In genomic region chr5:111893905-111894311, GRCm38 (mm10) we compare ENCODE assay signal across 9 mouse cellular contexts.
DNase-seq lines count a peak whose midpoint lies in the region; ATAC-seq and TF ChIP-seq lines count a peak whose summit lies in the region.
"Had no signal": no experiment of that assay in that cellular context is flagged by ENCODE, and none has a peak within 500 bp of the region (broad histone marks: within the 10 kb centered on the region; RNA-seq: fewer than 3 reads in every experiment).

No protein-coding gene starts in this region.

- H3K27ac ChIP-seq in forebrain, embryonic 11.5 days (ENCODE audit: low read depth, low read length) = peak overlapping the region; percentile 73
- no peak overlapping the region for H3K27ac ChIP-seq in heart, embryonic 14.5 days (replicated peaks in 1 of 2; ENCODE audit: control insufficient read depth in 1 of 2, insufficient read depth in 1 of 2, low read depth in 2 of 2, low read length in 2 of 2)
- peak overlapping the region; percentile 46 for H3K27ac ChIP-seq in kidney, embryonic 15.5 days
- peak overlapping the region; percentile 1 for H3K27ac ChIP-seq in limb, embryonic 14.5 days (replicated peaks; ENCODE audit: low read depth, low read length)
- H3K27ac ChIP-seq in neural tube, embryonic 15.5 days (replicated peaks) = peak overlapping the region; percentile 52
- H3K27ac ChIP-seq: liver, embryonic 13.5 days had no signal

- peak; percentile 92 for ATAC-seq in forebrain, embryonic 11.5 days (replicated peaks; ENCODE audit: low FRiP score)
- peak; percentile 51 for ATAC-seq in heart, embryonic 14.5 days (ENCODE audit: insufficient number of reproducible peaks, insufficient read depth, low FRiP score, low read depth)
- peak; percentile 89 for ATAC-seq in kidney, embryonic 15.5 days (replicated peaks; ENCODE audit: low FRiP score)
- peak; percentile 82 for ATAC-seq in limb, embryonic 14.5 days (ENCODE audit: low FRiP score, low read depth)
- ATAC-seq in neural tube, embryonic 15.5 days (ENCODE audit: low FRiP score) = peak; percentile 86

- H3K4me1 ChIP-seq in forebrain, embryonic 11.5 days (replicated peaks; ENCODE audit: control insufficient read depth, insufficient read depth, low read length) = peaks cover 23% of the 10 kb centered on the region
- H3K4me1 ChIP-seq in heart, embryonic 14.5 days (ENCODE audit: control insufficient read depth in 2 of 2, insufficient read depth in 2 of 2, low read length in 2 of 2) = peaks cover 11 to 12% of the 10 kb centered on the region in 2 experiments; a peak in 3 of 4 replicates
- H3K4me1 ChIP-seq in kidney, embryonic 15.5 days = peaks cover 34% of the 10 kb centered on the region
- peaks cover 53% of the 10 kb centered on the region for H3K4me1 ChIP-seq in limb, embryonic 14.5 days (ENCODE audit: control insufficient read depth, insufficient read depth, low read length)
- peaks cover 46% of the 10 kb centered on the region for H3K4me1 ChIP-seq in neural tube, embryonic 15.5 days

- H3K36me3 ChIP-seq in forebrain, embryonic 11.5 days (ENCODE audit: control insufficient read depth, insufficient read depth, low read length) = no peaks in the 10 kb centered on the region
- no peaks in the 10 kb centered on the region for H3K36me3 ChIP-seq in heart, embryonic 14.5 days (ENCODE audit: control insufficient read depth, insufficient read depth, low read length)
- H3K36me3 ChIP-seq in kidney, embryonic 15.5 days = no peaks in the 10 kb centered on the region
- no peaks in the 10 kb centered on the region for H3K36me3 ChIP-seq in limb, embryonic 14.5 days (ENCODE audit: control insufficient read depth, insufficient read depth, low read length)
- H3K36me3 ChIP-seq in neural tube, embryonic 15.5 days = no peaks in the 10 kb centered on the region
- H3K36me3 ChIP-seq: liver, embryonic 13.5 days had no signal

- no peaks in the 10 kb centered on the region for H3K9me3 ChIP-seq in forebrain, embryonic 11.5 days (ENCODE audit: control insufficient read depth, low read length)
- no peaks in the 10 kb centered on the region for H3K9me3 ChIP-seq in heart, embryonic 14.5 days (ENCODE audit: control insufficient read depth, low read length)
- H3K9me3 ChIP-seq in kidney, embryonic 15.5 days (replicated peaks) = no peaks in the 10 kb centered on the region
- H3K9me3 ChIP-seq in limb, embryonic 14.5 days (ENCODE audit: control insufficient read depth, low read length) = no peaks in the 10 kb centered on the region
- no peaks in the 10 kb centered on the region for H3K9me3 ChIP-seq in neural tube, embryonic 15.5 days (replicated peaks)
- H3K9me3 ChIP-seq: liver, embryonic 13.5 days had no signal

- TF ChIP-seq POLR2A in limb, embryonic 14.5 days (IDR thresholded peaks at IDR 0.05; ENCODE audit: borderline replicate concordance, extremely low read depth, insufficient read depth, insufficient read length) = no peak

- DNase-seq in urinary bladder, postnatal 14 days (ENCODE audit: low spot score) = peak; percentile 76
- DNase-seq in urinary bladder, postnatal 10 days (ENCODE audit: low spot score) = no peak
- peak; percentile 85 for DNase-seq in forebrain, embryonic 11.5 days (ENCODE audit: low spot score)
- peak; percentile 95 for DNase-seq in limb, embryonic 14.5 days (ENCODE audit: low spot score)
- peak; percentile 80 for DNase-seq in thymus, postnatal 4 days
- DNase-seq: liver, embryonic 13.5 days had no signal

- peak overlapping the region; percentile 45 for H3K4me2 ChIP-seq in forebrain, embryonic 11.5 days (ENCODE audit: low read depth, low read length, severe bottlenecking)
- H3K4me2 ChIP-seq in heart, embryonic 14.5 days (ENCODE audit: low read length) = peak overlapping the region; percentile 55
- peak overlapping the region; percentile 51 for H3K4me2 ChIP-seq in kidney, embryonic 15.5 days
- H3K4me2 ChIP-seq in limb, embryonic 14.5 days (replicated peaks; ENCODE audit: low read depth, low read length, severe bottlenecking) = peak overlapping the region; percentile 42
- H3K4me2 ChIP-seq in neural tube, embryonic 15.5 days = peak overlapping the region; percentile 50
- H3K4me2 ChIP-seq: liver, embryonic 13.5 days had no signal

- WGBS in forebrain, embryonic 11.5 days = under 1% methylated on average over 11 of the region's 11 CpGs
- 1% methylated on average over 11 of the region's 11 CpGs for WGBS in heart, embryonic 14.5 days
- WGBS in kidney, embryonic 15.5 days = 1% methylated on average over 11 of the region's 11 CpGs
- under 1% methylated on average over 11 of the region's 11 CpGs for WGBS in limb, embryonic 14.5 days
- WGBS in neural tube, embryonic 15.5 days = 3% methylated on average over 11 of the region's 11 CpGs

- peak overlapping the region; percentile 37 for H3K9ac ChIP-seq in forebrain, embryonic 11.5 days (ENCODE audit: low read length)
- no peak overlapping the region for H3K9ac ChIP-seq in heart, embryonic 14.5 days (ENCODE audit: low read length)
- H3K9ac ChIP-seq in kidney, embryonic 15.5 days = no peak overlapping the region
- H3K9ac ChIP-seq in limb, embryonic 14.5 days (ENCODE audit: low read depth, low read length, severe bottlenecking) = no peak overlapping the region
- no peak overlapping the region for H3K9ac ChIP-seq in neural tube, embryonic 15.5 days (replicated peaks)
- H3K9ac ChIP-seq: liver, embryonic 13.5 days had no signal

- H3K4me3 ChIP-seq in forebrain, embryonic 11.5 days (ENCODE audit: low read depth, low read length) = peak overlapping the region; percentile 7; the same call in 1 of the 2 replicates
- H3K4me3 ChIP-seq in heart, embryonic 14.5 days (ENCODE audit: control insufficient read depth in 1 of 2, insufficient read depth in 1 of 2, low read depth in 1 of 2, low read length in 2 of 2) = peak overlapping the region; percentile 7 to 21; a peak in 2 of 4 replicates
- peak overlapping the region; percentile 26 for H3K4me3 ChIP-seq in kidney, embryonic 15.5 days (replicated peaks)
- H3K4me3 ChIP-seq in limb, embryonic 14.5 days (replicated peaks; ENCODE audit: low read length) = peak overlapping the region; percentile 15; the same call in 1 of the 2 replicates
- no peak overlapping the region; the same call in 1 of the 2 replicates for H3K4me3 ChIP-seq in neural tube, embryonic 15.5 days (replicated peaks)
- H3K4me3 ChIP-seq: liver, embryonic 13.5 days had no signal

- no peaks in the 10 kb centered on the region for H3K27me3 ChIP-seq in forebrain, embryonic 11.5 days (ENCODE audit: control insufficient read depth, insufficient read depth, low read length)
- H3K27me3 ChIP-seq in heart, embryonic 14.5 days (ENCODE audit: control insufficient read depth, insufficient read depth, low read length) = peaks cover 10% of the 10 kb centered on the region
- peaks cover 79% of the 10 kb centered on the region for H3K27me3 ChIP-seq in kidney, embryonic 15.5 days
- no peaks in the 10 kb centered on the region; the same call in 1 of the 2 replicates for H3K27me3 ChIP-seq in limb, embryonic 14.5 days (ENCODE audit: control insufficient read depth, insufficient read depth, low read length)
- H3K27me3 ChIP-seq in neural tube, embryonic 15.5 days (replicated peaks) = peaks cover 18% of the 10 kb centered on the region
- H3K27me3 ChIP-seq: liver, embryonic 13.5 days had no signal

Comparison
In these comparisons a context has a peak if more than half of its experiments do, and no peak if none do; other contexts are left out.
1. H3K27ac ChIP-seq: peak in forebrain, embryonic 11.5 days (single experiment), kidney, embryonic 15.5 days (single experiment), limb, embryonic 14.5 days (single experiment) and neural tube, embryonic 15.5 days (single experiment); none in heart, embryonic 14.5 days (0 of 2).
2. Peak in every context shown above with its lines, with median percentiles within 50 percentile points of each other: ATAC-seq and H3K4me2 ChIP-seq.